Comparison of ENCODE assay signal across 8 mouse cellular contexts in the genomic region with DNA sequence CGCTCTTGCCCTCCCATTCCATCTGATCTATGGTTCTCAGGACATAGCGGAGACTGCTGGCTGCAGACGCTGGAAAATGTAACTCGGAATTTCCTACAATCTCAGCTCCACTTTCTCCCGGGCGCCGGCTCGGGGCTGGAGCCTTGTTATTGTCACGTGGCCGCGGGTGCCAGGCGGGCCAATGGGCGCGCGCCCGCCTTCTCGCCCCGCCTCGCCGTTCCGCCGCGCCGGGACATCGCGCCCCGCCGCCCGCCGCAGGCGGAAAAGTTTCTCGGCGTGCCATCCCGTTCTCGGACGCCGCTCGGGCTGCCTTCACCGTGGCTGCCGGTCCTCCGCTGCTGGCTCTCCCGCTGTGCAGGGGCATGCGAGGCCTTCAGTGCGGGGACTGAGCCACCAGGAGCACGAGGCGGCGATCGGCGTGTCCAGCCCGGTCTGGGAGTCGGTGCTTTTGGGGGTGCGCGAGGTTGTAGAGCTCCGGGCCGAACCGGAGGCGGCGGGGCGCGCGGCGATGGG. TPM values are rescaled to one million over a fixed set of nuclear protein-coding genes. Genes with fewer than 3 reads are reported as not detected.
DNase-seq lines count a peak whose midpoint lies in the region; ATAC-seq and TF ChIP-seq lines count a peak whose summit lies in the region.

A gene (plus strand): TSS at position 201 of the 513 bp plus-strand sequence.

- no peak within 1 kb of the TSS for H3K27ac ChIP-seq in ES-E14 (ENCODE audit: insufficient read depth, low read depth, low read length, poor library complexity, severe bottlenecking)
- no peak within 1 kb of the TSS for H3K27ac ChIP-seq in cerebellum, adult 2 months (ENCODE audit: insufficient read depth, low read length)
- 0 out of 2 replicates have a peak within 1 kb of the TSS, but pooled peaks have one; percentile 17 for H3K27ac ChIP-seq in forebrain, postnatal 0 days (ENCODE audit: low read depth, low read length)
- peak within 1 kb of the TSS; percentile 74 for H3K27ac ChIP-seq in liver, postnatal 0 days (ENCODE audit: low read depth)
- peak within 1 kb of the TSS; percentile 70 for H3K27ac ChIP-seq in neural tube, embryonic 14.5 days (ENCODE audit: low read depth, low read length)

- H3K36me3 ChIP-seq in ES-E14 (ENCODE audit: control insufficient read depth, insufficient read depth, low read length, poor library complexity, severe bottlenecking): no peaks in the 10 kb centered on the region
- no peaks in the 10 kb centered on the region for H3K36me3 ChIP-seq in forebrain, postnatal 0 days (ENCODE audit: insufficient read depth)
- no peaks in the 10 kb centered on the region for H3K36me3 ChIP-seq in liver, postnatal 0 days (replicated peaks; ENCODE audit: insufficient read depth, low read length)
- no peaks in the 10 kb centered on the region for H3K36me3 ChIP-seq in neural tube, embryonic 14.5 days (ENCODE audit: control insufficient read depth, insufficient read depth, low read length)

- no peaks in the 10 kb centered on the region for H3K9me3 ChIP-seq in ES-E14 (ENCODE audit: control insufficient read depth, insufficient read depth, low read depth, low read length)
- no peaks in the 10 kb centered on the region for H3K9me3 ChIP-seq in forebrain, postnatal 0 days (ENCODE audit: low read length)
- H3K9me3 ChIP-seq in liver, postnatal 0 days (ENCODE audit: low read length): no peaks in the 10 kb centered on the region
- H3K9me3 ChIP-seq in neural tube, embryonic 14.5 days (ENCODE audit: control insufficient read depth, low read length): no peaks in the 10 kb centered on the region

- under 1% methylated on average over 62 of the region's 62 CpGs for WGBS in cerebellum, adult 2 months
- 2% methylated on average over 62 of the region's 62 CpGs for WGBS in forebrain, postnatal 0 days
- WGBS in liver, postnatal 0 days (ENCODE audit: insufficient replicate concordance): under 1% methylated on average over 44 of the region's 62 CpGs
- WGBS in neural tube, embryonic 14.5 days: under 1% methylated on average over 62 of the region's 62 CpGs

- H3K27me3 ChIP-seq in cerebellum, adult 2 months (ENCODE audit: control insufficient read depth, insufficient read depth, low read length): no peaks in the 10 kb centered on the region
- H3K27me3 ChIP-seq in forebrain, postnatal 0 days (ENCODE audit: insufficient read depth, low read length): no peaks in the 10 kb centered on the region
- H3K27me3 ChIP-seq in liver, postnatal 0 days (ENCODE audit: insufficient read depth, low read length): peaks cover 4% of the 10 kb centered on the region; the same call in 1 of the 2 replicates
- H3K27me3 ChIP-seq in neural tube, embryonic 14.5 days (ENCODE audit: control insufficient read depth, insufficient read depth, low read length): no peaks in the 10 kb centered on the region

- intact Hi-C loops in heart, postnatal 25 days (cut with DNase I): loop anchor here (1.0 kb wide), 1 partner anchor 21 kb away; no protein-coding TSS in a partner anchor

- H3K4me2 ChIP-seq in forebrain, postnatal 0 days (ENCODE audit: low read depth): peak within 1 kb of the TSS; percentile 97
- H3K4me2 ChIP-seq in liver, postnatal 0 days (ENCODE audit: low read depth, low read length): peak within 1 kb of the TSS; percentile 87
- H3K4me2 ChIP-seq in neural tube, embryonic 14.5 days (ENCODE audit: low read depth, low read length): peak within 1 kb of the TSS; percentile 99

- H3K4me1 ChIP-seq in ES-E14 (ENCODE audit: control insufficient read depth in 2 of 2, insufficient read depth in 2 of 2, low read length in 2 of 2, poor library complexity in 1 of 2): peaks cover 4 to 7% of the 10 kb centered on the region in 2 experiments; a peak in 3 of 4 replicates
- H3K4me1 ChIP-seq in cerebellum, adult 2 months (ENCODE audit: control insufficient read depth, insufficient read depth, low read length): no peaks in the 10 kb centered on the region
- 0 out of 2 replicates have a peak, but pooled peaks cover 3% of the 10 kb centered on the region for H3K4me1 ChIP-seq in forebrain, postnatal 0 days (ENCODE audit: insufficient read depth)
- H3K4me1 ChIP-seq in liver, postnatal 0 days (ENCODE audit: insufficient read depth): peaks cover 9% of the 10 kb centered on the region
- peaks cover 22% of the 10 kb centered on the region; the same call in 1 of the 2 replicates for H3K4me1 ChIP-seq in neural tube, embryonic 14.5 days (ENCODE audit: control insufficient read depth, insufficient read depth, low read length)

- DNase-seq in ES-E14 (ENCODE audit: low read depth, low spot score): peak; percentile 57
- DNase-seq in cerebellum, adult 2 months: peak; percentile 65 to 68
- peak; percentile 74 for DNase-seq in forebrain, postnatal 0 days
- DNase-seq in heart, postnatal 25 days (ENCODE audit: low spot score): peak; percentile 79
- peak; percentile 50 to 83 for DNase-seq in layer of hippocampus, adult 18-20 months (ENCODE audit: low spot score in 2 of 2)
- peak; percentile 74 for DNase-seq in liver, postnatal 0 days
- peak; percentile 43 for DNase-seq in thymus, postnatal 0 days (ENCODE audit: low spot score)

- peak within 1 kb of the TSS; percentile 76 to 87 for H3K4me3 ChIP-seq in ES-E14 (ENCODE audit: insufficient read depth in 1 of 2, low read depth in 1 of 2, low read length in 2 of 2, poor library complexity in 1 of 2, severe bottlenecking in 1 of 2)
- H3K4me3 ChIP-seq in cerebellum, adult 2 months (replicated peaks; ENCODE audit: insufficient read depth, low read depth, low read length): peak within 1 kb of the TSS; percentile 84
- H3K4me3 ChIP-seq in forebrain, postnatal 0 days (ENCODE audit: low read depth, low read length): peak within 1 kb of the TSS; percentile 53
- H3K4me3 ChIP-seq in liver, postnatal 0 days (ENCODE audit: low read depth, low read length): peak within 1 kb of the TSS; percentile 58
- H3K4me3 ChIP-seq in neural tube, embryonic 14.5 days (ENCODE audit: low read depth, low read length): peak within 1 kb of the TSS; percentile 89

- peak within 1 kb of the TSS; percentile 90 for H3K9ac ChIP-seq in ES-E14 (ENCODE audit: insufficient read depth, low read depth, low read length, poor library complexity, severe bottlenecking)
- peak within 1 kb of the TSS; percentile 43 for H3K9ac ChIP-seq in forebrain, postnatal 0 days
- peak within 1 kb of the TSS; percentile 64 for H3K9ac ChIP-seq in liver, postnatal 0 days (replicated peaks)
- peak within 1 kb of the TSS; percentile 72 for H3K9ac ChIP-seq in neural tube, embryonic 14.5 days (replicated peaks; ENCODE audit: low read depth, low read length)

- ATAC-seq in forebrain, postnatal 0 days: peak; percentile 92
- peak; percentile 82 for ATAC-seq in liver, postnatal 0 days
- peak; percentile 91 for ATAC-seq in neural tube, embryonic 14.5 days (ENCODE audit: low read depth)

- no peak for TF ChIP-seq CTCF in cerebellum, adult 2 months (IDR thresholded peaks at IDR 0.05; ENCODE audit: borderline replicate concordance, insufficient read depth, low read depth, low read length)
- no peak for TF ChIP-seq CTCF in forebrain, postnatal 0 days (IDR thresholded peaks at IDR 0.05; ENCODE audit: low read depth)
- no peak for TF ChIP-seq CTCF in liver, postnatal 0 days (IDR thresholded peaks at IDR 0.05; ENCODE audit: low read depth)

- TF ChIP-seq EP300 in liver, postnatal 0 days (IDR thresholded peaks at IDR 0.05; ENCODE audit: low read depth): no peak

- in situ Hi-C loops in ES-E14 (cut with MboI; ENCODE audit: low sequenced_read_pairs in 2 of 2, unreplicated experiment in 2 of 2): no loop called here

- no peak for TF ChIP-seq POLR2A in cerebellum, adult 2 months (IDR thresholded peaks at IDR 0.05; ENCODE audit: borderline replicate concordance, insufficient read depth, low read length)

TF ChIP-seq in ES-E14, 5 proteins besides CTCF, POLR2A, EP300 and RAD21:
- TF ChIP-seq HCFC1 (IDR thresholded peaks at IDR 0.05; ENCODE audit: borderline replicate concordance, insufficient read depth, low read length) (no peak), CHD2 (IDR thresholded peaks at IDR 0.05; ENCODE audit: low read depth, low read length) (no peak), ZNF384 (IDR thresholded peaks at IDR 0.05; ENCODE audit: low read depth, low read length) (no peak)

RNA-seq across cellular contexts. Expression of the gene that starts here (rescaled TPM):
- 33.5 and 68.1 TPM in 2 replicates for total RNA-seq in ES-E14 (2012; rRNA removed)
- 3.9 and 4.4 TPM in 2 replicates for polyA plus RNA-seq in cerebellum, adult 2 months (2012; rRNA removed)
- 2.8 and 5.2 TPM in 2 replicates for total RNA-seq in forebrain, postnatal 0 days (2014; rRNA removed)
- 1.6 and 1.7 TPM in 2 replicates for polyA plus RNA-seq in forebrain, postnatal 0 days (2015; fragmentation: Nextera tagmentation; extraction: Ambion mirVana)
- total RNA-seq in heart, postnatal 25 days (2021): 1 to 10 TPM; 2.3 to 2.5 TPM
- total RNA-seq in layer of hippocampus, adult 18-20 months (2021): 1 to 10 TPM; 4.0 to 5.6 TPM
- polyA plus RNA-seq in liver, postnatal 0 days (2015; fragmentation: Nextera tagmentation; extraction: Ambion mirVana): 0.94 and 1.4 TPM in 2 replicates
- polyA plus RNA-seq in neural tube, embryonic 14.5 days (2014; fragmentation: Nextera tagmentation; extraction: Ambion mirVana): 1.8 and 4.6 TPM in 2 replicates
- polyA plus RNA-seq in thymus, postnatal 0 days (2015; fragmentation: Nextera tagmentation; extraction: Ambion mirVana): 1.7 and 1.9 TPM in 2 replicates

Comparison
In these comparisons a context has a peak if more than half of its experiments do, and no peak if none do; other contexts are left out.
1. H3K27ac ChIP-seq: peak in forebrain, postnatal 0 days (single experiment), liver, postnatal 0 days (single experiment) and neural tube, embryonic 14.5 days (single experiment); none in ES-E14 (single experiment) and cerebellum, adult 2 months (single experiment).
2. Peak in every context shown above with its lines, with median percentiles within 50 percentile points of each other: DNase-seq, H3K4me3 ChIP-seq, H3K9ac ChIP-seq, ATAC-seq and H3K4me2 ChIP-seq.